Mouse (Mus musculus) thymus, postnatal 0 days (tissue): ENCODE measurements around the gene Vmn1r95. TPM values are rescaled to one million over a fixed set of nuclear protein-coding genes. Genes with fewer than 3 reads are reported as not detected.
"Not testable (repeated sequence)": the region's sequence is repeated elsewhere in the genome, so short reads cannot be mapped to it uniquely, and the experiment has no call there.

Source experiments
- DNase-seq: peaks from one replicate; pipeline ENCODE4 v3.0.0-alpha.2; 2015; ENCODE audit warnings: low spot score
- polyA plus RNA-seq: library from polyadenylated mRNA; unstranded; fragments of >200 nt; fragmentation: Nextera tagmentation; extraction: Ambion mirVana; gene quantifications from 2 replicates; pipeline ENCODE4 v1.2.1, GENCODE M21; 2015

Gene Vmn1r95
- polyA plus RNA-seq = not detected in 2 replicates

- not testable (repeated sequence) for DNase-seq
These were observed at the start of gene Vmn1r95 for GRCm38 (mm10) chr7:20193410-20193809. Gene Vmn1r95, plus strand, starts transcription at chr7:20193710.

- not testable (repeated sequence) for DNase-seq
These were observed 25.2 kb upstream of the Vmn1r95 start, which contains the start of gene Vmn1r94 for GRCm38 (mm10) chr7:20168277-20168676. Gene Vmn1r94, minus strand, starts transcription at chr7:20168377.

GRCm38 (mm10) chr7:20205507-20205906 lies 12.0 kb downstream of the Vmn1r95 start, which contains the start of gene Gm6164:
Gene Gm6164, minus strand, starts transcription at chr7:20205607.
- DNase-seq = not testable (repeated sequence)

- DNase-seq = not testable (repeated sequence)
These were observed 40.2 kb downstream of the Vmn1r95 start, which contains the start of gene Gm4498 for GRCm38 (mm10) chr7:20233728-20234127. Gene Gm4498, minus strand, starts transcription at chr7:20233828.

Other genes with a start within 250 kb of the Vmn1r95 start
- 14.8 and 15.5 TPM in 2 replicates for gene Igsf23, start 243.0 kb upstream of the Vmn1r95 start, polyA plus RNA-seq
- gene Ceacam20, start 228.3 kb upstream of the Vmn1r95 start, polyA plus RNA-seq = 0.06 TPM in 1 of 2 replicates, not detected in the other
- not detected in 2 replicates for gene Nlrp9b, start 202.2 kb upstream of the Vmn1r95 start, polyA plus RNA-seq
- gene Vmn1r91, start 94.0 kb upstream of the Vmn1r95 start, polyA plus RNA-seq = not detected in 2 replicates
- gene Gm16442, start 71.1 kb upstream of the Vmn1r95 start, polyA plus RNA-seq = not detected in 2 replicates
- not detected in 2 replicates for gene Vmn1r93, start 54.6 kb upstream of the Vmn1r95 start, polyA plus RNA-seq
- not detected in 2 replicates for gene Vmn1r94, start 25.3 kb upstream of the Vmn1r95 start, polyA plus RNA-seq
- gene Gm6164, start 11.9 kb downstream of the Vmn1r95 start, polyA plus RNA-seq = not detected in 2 replicates
- not detected in 2 replicates for gene Gm4498, start 40.1 kb downstream of the Vmn1r95 start, polyA plus RNA-seq
- not detected in 2 replicates for gene Gm5890, start 69.1 kb downstream of the Vmn1r95 start, polyA plus RNA-seq
- gene Gm4133, start 140.4 kb downstream of the Vmn1r95 start, polyA plus RNA-seq = not detected in 2 replicates
- gene Gm5728, start 181.7 kb downstream of the Vmn1r95 start, polyA plus RNA-seq = not detected in 2 replicates
- gene Vmn1r100, start 224.2 kb downstream of the Vmn1r95 start, polyA plus RNA-seq = not detected in 2 replicates
- gene Vmn1r101, start 248.9 kb downstream of the Vmn1r95 start, polyA plus RNA-seq = not detected in 2 replicates